Mouse (Mus musculus): ENCODE data around the gene Slc23a2.

Slc23a2 gene

DNA sequence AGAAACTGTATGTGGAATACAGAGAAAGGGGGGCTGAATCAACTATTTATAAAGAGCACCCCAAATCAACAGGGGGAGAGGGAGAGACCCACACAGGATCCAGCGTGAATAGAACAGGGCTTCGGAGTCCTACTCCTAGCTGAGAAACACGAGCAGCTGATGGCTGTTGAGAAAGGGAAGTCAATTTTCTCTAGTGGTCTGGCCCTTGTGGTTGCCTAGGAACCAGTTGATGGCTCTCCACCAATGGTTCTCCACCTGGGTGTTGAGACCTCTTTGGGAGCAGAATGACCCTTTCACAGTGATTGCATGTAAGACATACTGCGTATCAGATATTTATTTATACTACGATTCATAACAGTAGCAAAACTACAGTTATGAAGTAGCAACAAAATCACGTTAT, 49.1 kb downstream of the Slc23a2 start:
- no peak for DNase-seq

DNA sequence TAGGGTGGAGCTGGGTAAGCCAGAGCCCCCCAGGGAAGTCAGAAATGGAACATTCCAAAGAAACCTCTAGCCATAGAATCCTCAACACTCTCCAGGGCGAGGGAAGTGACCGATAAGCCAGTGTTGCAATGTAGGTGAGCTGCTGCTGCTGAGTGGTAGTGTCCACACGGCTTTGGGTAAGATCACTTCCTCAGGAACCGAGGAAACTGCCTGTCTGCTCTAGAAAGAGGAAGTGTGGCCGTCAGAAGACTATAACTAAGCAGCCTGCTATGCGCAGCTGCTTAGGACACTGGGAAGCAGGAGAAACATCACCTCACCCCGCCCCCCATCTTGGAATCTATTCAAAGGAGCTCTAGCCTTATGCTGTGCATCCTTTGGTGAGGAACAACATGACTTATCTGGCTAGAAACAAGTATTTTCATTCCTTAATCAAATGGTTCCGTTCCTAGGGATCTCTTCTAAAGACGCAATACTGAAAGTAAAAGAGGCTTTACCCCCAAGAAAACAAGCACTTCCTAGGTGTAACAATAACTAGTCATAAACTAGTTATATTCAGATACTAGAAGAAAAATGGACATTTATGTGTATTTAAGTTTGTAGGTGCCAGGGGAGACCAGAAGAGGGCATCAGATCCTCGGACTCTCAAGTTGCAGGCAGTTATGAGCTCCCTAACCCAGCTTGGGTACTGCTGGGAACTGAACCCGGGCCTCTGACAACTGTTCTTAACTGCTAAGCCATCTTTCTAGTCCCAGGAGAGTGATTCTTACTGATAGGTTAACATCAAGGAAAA, 50.3 kb downstream of the Slc23a2 start:
- peak; percentile 16 for DNase-seq

DNA sequence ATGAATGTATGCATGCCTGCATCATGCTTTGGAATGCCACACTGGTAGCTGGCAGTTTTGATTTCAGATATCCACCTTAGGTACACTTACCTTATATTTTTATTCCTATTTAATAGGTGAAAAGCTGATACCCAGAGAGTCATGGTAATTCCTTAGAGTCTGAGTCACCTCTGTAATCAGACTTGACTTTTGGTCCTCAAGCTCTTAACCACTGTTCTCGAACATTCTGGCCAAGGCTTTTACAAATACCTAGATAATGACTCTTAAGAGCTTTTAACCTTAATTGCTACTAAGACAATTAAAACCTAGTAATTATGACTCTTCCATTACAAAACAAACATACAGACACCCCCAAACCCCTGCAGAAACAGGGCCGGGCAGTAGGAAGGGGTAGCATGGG, 51.2 kb downstream of the Slc23a2 start:
- no peak for DNase-seq

DNA sequence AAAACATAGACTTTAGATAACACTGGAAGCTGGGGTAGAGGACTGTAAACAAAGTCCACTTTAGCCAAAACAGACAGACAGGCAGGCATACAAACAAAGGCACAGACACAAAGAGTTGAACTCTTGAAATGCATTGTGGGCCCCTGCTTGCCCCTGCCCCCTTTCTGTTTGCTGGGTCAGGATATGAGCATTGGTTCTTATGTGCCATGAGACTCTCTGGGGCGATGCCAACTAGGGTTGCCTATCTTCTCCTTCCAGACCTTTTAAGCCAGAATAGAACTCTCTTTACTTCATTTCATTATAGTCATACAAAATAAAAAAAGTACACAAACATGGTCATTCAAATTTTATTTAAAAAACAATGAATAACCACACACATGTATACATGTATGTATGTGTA, 51.6 kb downstream of the Slc23a2 start:
- no peak for DNase-seq

DNA sequence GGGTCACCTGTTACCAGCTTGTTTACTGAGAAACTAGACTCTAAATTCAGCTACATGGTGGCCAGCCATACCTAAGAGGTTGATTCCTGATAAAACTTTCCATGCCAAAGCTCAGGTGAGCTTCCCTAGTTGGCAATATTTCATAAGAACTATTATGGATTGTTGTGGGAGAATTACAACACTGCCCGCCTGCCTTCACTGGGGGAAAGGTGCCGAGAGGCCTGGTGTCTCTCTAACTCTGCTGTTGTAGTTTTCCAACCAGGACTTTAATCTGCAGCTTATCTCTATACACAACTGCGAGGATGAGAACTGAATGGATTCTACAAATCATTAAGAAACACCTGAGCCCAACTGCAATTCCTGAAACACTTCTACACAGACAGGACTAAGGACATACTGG, 52.2 kb downstream of the Slc23a2 start:
- no peak for DNase-seq

DNA sequence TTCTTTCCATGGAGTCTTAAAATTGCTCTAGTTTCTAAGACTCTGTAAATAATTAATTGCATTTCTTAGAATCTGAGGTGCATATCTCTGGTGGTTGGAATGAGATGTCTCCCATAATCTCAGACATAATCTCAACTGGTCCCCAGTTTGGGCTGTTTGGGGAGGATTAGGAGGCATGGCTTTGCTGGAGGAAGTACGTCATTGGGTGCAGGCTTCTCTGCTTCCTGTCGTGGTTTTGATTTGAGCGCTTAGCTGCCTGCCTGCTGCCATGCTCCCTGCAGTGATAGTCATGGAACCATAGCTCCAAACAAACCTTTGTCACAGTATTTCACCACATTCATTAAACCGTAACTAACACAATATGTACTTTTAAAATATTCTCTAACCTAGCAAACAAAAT, 53.2 kb downstream of the Slc23a2 start:
- DNase-seq, result no peak

DNA sequence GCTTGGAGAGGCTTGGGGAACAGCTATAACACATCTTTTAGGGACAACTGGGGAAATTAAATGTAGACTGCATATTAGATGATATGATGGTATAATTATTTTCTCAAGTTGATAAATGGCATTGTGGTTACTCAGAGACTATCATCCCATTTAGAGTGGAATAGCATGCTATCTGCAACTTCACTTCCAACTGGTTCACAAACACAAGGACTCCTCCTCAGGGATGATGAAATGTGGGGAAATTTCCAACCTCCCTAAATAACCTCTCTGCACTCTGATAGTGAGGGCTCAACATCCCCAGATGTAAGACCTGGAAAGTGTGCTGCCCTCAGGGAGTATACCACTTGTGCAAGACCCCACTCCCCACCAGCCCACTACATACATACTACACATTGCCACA, 60.1 kb downstream of the Slc23a2 start:
- DNase-seq, result no peak

DNA sequence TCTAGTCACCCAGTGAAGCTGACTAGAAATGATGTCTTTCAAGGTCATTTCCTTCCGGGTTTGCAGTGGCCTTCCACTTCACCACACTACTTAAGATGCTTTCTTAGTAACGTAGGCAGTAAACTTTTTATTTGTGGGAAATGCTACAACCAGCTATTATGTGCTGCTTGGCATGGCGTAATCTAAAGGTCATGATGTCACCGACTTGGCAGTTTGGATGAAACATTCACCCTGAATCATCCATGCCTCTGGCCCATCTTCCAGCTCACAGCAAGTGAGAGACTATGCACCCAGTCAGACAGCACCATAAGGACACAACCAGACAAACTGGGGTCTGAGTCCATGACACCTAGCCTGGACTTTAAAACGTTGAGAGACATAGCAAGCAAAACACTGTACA, 60.5 kb downstream of the Slc23a2 start:
- DNase-seq, result no peak

DNA sequence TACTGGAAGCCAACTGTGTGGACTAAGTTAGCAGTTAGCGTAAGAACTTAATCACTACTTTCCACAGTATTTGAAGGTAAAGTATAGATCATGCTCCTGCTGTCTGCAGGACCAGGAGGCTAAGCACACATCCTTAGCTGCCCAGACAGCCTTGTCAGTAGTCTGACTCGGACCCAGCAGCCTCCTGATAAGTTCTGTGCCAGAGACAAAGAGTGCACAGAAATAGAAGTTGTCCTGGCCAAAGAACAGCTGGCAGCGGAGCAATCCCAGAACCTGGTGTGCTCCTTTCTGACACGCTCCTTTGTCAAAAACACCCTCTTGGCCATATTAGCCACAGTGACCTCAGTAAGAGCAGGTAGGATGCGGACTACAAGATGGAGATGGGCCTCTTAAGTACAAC, 65.8 kb downstream of the Slc23a2 start:
- no peak for DNase-seq

DNA sequence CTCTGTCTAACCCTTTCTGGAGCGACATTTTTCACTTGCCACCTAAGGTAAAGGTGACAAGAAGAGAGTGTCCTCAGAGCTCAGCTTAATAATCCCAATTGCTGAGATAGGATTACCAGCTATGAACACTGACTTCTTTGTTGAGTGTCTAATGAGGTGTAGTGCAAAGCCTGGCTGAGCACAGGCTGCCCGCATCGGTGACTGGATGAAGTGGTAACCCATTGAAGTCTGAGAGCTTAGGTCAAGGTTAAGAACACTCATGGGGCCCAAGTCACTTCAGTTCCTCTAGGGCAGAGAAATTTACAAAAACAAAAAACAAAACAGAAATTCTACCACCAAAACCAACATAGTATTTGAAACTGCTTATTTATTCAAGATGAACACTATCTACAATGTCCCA, 71.9 kb downstream of the Slc23a2 start:
- DNase-seq, result no peak

DNA sequence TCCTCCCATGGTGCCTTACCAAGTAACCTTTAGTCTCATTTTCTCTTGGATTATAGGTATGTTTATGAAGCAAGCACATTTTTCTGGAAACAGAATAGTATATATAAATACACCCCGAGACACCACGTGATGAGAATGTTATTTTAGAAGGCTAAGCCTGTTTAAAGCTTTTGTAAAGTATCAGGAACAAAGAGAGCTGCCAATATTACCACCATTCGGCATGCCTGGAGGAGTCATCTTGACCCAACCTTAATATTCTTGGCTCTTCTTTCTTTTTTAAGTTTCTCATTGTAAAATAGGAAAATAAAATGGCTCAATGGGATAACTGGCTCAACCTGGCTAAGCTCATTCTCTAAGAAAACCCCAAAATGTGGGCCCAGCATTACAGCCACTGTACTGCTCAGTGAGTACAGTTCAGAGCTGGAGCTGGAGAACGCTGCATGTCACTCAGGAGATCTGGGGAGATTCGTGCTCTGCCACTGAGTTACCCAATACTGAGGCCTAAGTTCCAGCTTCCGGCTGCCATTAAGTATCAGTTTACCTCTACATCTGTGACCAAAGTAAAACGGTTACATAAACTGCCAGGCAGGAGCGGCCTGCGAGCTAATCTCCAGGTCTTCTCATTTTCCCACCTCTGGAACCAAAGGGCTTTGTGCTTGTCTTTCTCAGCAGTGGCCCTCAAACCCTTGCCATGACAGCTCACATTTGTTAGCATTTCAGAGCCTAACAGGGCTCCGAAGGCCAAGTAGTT, 74.7 kb downstream of the Slc23a2 start:
- no peak for DNase-seq

DNA sequence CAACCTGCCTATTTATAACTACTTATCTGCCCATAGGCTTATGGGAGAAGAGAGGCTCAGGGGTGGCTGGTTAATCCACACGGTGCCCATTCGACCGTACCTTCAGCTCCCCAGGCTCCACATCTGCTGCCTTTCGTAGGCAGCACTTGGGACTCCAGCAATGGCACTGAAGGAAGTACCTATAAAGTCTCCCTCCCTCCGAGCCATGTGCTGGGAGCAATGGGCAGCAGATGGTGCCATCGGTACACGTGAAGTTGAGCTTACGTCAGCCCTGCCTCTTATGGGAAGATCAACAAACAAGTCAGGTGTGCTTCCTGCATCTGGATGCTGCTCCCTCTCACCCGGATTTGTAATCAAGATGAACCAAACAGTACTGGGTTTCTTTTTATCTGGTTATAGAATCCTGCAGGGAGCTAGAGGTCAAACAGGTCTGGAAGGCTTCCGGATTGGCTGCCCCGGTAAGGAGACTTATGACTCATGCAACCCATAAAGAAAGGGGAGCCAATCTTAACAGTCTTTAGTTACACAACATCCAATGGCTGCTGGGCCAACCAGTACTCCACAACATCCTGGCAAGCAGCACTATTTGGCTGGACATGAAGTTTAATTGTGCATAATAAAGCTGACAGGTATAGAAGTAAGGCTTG, 80.6 kb downstream of the Slc23a2 start:
- no peak for DNase-seq

DNA sequence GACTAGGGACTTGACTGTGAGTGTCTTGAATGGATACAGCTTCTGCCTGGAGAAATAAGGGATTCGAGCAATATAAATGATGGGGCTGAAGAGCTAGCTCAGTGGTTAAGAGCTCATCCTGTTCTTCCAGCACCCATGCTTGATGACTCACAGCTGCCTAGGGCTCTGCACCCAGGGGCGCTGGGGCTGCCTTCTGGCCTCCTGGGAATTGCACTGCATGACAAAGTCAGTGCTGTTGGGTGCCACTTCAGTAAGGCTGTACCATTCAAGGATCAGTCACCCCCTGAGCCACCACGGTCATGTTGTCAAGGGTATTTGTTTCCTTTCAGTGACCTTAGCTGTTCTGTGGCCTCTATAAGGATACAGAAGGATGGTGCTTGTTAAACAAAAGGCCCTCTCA, 81.1 kb downstream of the Slc23a2 start:
- DNase-seq, result no peak

DNA sequence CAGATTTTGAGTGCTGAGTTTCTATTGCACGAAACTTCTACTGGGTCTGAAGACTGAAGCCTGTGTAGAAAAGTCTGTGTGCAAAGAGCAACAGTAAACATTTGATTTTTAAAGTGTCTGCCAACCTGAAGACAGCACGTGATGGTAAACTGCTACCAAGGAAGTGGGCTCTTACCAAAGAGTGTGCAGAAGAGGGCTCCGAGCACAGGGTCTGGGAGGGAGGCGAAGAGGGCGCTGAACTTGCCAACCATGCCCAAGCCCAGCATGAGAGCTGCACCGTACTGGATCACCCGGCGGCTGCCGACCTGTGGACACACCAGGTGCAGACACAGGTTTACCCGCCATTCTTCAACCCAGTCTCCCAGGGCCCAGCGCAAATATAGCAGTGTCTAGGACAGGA, 83.0 kb downstream of the Slc23a2 start:
- no peak for DNase-seq

DNA sequence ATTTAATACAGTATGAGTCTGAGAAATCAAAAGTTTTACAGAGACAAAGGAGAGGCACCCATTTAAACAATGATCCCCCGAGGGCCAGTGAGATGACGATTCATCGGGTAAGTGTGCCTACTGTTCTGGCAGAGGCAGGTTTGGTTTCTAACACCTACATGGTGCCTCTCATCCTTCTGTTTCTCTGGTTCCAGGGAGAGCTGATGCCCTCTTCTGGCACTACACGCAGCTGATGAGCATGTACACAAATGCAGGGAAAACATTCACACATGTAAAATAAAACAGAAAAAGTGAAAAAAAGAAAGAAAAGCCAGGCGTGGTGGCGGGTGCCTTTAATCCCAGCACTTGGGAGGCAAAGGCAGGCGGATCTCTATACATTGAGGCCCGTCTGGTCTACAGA, 85.0 kb downstream of the Slc23a2 start:
- peak; percentile 32 for DNase-seq

DNA sequence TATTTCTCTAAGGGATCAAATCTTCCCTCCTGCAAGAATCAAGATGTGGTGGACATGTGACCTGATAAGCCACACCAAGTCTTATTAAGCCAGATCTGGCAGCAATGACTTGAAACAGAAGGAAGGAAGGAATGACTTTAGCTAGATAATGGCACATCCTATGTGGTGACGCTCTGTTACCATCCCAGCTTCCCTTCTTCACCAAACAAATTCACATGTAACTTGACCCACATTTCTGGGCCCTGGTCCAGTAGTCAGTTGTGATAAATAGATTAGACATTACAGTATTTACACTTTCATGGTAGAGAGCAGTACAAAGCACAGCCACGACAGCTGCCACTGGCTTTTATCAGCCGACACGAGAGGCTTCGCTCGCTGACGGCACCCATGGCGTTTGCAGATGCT, 89.6 kb downstream of the Slc23a2 start:
- DNase-seq, result no peak

DNA sequence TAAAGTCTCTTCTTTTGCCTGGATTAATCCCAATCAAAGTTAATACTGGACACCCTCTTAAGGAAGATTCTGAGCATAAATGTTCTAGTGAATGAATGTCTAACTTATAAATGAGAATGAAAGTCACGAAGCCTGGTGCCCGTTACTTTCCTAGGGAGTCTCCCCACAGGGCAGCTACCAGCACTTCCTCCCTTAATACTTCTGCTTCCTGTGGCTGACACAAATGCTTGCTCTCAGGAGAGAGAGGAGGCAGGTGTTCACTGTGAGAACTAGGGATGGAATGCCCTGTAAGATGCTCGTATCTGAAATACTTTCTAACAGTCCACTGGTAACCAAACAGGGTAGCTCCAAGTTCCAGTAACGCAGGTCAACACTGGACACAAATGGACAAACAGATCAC, 91.1 kb downstream of the Slc23a2 start:
- DNase-seq, result no peak

DNA sequence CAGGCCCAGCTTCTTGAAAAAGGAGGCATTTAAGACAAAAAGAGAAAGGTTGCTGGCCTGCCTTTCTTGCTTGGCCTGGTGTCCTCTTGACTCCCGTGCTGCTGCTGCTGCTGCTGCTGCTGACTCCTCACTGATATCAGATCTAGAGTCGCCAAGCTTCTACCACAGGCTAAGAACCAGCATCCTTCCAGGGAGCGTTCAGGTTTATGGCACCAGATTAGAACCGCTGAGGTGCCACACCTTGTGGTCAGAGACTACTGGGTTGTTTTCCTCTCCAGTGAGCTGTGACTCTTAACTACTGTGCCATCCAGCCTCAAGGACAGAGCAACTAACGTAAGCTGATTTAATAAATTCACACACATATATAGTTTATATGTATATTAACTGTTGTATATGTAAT, 93.1 kb downstream of the Slc23a2 start:
- no peak for DNase-seq

DNA sequence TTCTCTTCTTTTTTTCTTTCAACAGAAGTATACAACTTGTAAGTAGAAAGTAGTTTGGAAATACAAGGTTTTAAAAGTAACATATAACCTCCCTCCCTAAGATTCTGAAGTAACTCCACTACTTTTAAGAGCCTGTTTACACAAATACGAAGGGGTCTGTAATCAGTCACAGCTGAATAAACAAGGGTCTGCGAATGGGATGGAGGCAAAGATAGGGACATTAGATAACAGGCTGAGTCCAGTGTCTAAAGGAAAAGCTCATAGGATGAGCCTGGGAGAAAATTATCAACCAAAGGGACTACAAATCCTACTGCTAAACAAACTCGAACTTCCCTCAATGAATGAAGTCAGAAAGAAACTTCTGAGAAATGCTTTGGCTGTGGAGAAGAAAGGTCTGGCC, 95.0 kb downstream of the Slc23a2 start:
- DNase-seq, result no peak

DNA sequence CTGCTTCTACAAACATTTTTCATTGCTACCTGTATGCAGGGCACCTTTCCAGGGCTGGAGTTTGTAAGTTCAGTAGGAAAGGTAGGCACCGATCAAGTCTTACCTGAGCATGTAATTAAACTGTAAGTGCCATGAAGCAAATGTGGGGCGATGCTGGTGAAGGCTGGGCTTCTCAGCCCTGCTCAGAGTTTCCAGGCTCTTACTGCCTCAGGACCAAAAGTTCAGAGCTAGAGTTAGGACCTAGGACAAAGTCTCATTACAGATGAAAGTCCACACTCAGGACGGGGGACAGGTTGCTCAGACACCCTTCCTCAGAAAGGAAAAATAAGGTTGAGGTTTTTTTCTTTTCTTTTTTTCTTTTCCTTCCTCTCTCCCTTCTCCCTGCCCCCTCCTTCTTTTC, 95.4 kb downstream of the Slc23a2 start:
- DNase-seq, result no peak

DNA sequence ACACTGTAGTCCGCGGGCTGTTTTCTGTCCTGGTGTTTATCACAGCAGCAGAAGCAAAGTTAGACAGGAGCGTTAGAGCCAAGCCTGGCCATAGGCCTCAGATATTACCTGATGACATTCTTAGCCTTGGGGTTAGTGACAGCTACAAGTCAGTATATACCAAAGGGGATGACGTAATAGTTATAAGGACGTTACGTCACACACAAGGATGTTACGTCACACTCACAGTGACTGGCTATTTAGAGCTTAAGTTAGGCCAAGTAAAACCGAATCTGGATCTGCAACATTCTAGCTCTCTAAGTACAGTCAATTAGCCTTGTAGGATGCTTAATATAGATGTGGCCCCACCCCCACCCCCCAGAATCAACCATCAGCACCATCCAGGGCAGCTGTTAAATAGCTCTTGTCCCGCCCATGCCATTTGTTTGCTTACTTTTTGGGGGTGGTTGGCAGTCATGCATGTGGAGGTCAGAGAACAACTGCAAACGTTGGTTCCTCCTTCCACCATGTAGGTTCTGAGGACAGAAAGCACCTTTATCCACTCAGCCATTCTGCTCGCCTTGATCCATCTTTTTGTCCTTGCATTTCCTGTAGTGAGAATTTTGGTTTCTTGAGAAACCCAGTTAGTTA, 96.7 kb downstream of the Slc23a2 start:
- no peak for DNase-seq

DNA sequence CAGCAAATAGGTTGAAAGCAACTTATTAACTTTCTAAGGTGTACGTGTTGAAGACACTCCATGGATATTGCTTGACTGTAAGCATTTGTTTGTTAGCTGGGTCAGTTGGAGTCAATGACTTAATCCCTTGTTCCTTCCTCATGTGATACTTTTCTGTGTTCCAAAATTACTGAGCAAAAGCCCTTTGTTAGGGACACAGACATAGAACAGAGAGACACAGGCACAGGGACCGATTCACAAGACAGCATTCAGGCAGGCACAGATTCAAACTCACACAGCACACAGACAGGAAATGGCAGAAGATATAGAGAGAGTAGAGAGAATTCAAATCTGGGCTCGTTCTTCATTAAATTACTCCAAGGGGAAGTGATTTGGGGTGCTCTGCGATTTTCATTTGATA, 97.5 kb downstream of the Slc23a2 start:
- no peak for DNase-seq

DNA sequence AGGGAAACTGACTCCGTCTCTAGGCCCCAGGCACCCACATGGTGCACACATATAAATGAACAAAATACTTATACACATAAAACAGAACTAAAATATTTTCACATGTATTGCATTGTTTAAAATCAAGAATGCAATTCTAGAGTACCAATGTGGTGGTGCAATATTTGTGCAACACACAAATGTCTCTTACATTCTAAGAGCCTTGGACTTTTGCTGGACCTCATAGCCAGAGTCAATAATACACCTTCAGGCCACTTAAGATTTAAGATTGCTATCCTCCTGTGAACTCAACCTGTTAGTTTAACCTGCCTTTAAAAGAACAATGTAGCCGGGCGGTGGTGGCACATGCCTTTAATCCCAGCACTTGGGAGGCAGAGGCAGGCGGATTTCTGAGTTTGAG, 98.2 kb downstream of the Slc23a2 start:
- DNase-seq, result no peak

Data from thymus, postnatal 4 days (tissue).